Mouse (Mus musculus): ENCODE measurements around the gene Nt5c1a. TPM values are rescaled to one million over a fixed set of nuclear protein-coding genes. Genes with fewer than 3 reads are reported as not detected.

The Nt5c1a gene
- polyA plus RNA-seq, 1 experiment from 2014 or later, result 0.39 TPM

GRCm38 (mm10) chr4:123246651-123247050, 45.3 kb downstream of the Nt5c1a start:
- no peaks in the 10 kb centered on the region for H3K36me3 ChIP-seq (ENCODE audit: control insufficient read depth, insufficient read depth, low read length)
- no peak overlapping the region for H3K4me3 ChIP-seq (ENCODE audit: low read depth, low read length)
- H3K9ac ChIP-seq (ENCODE audit: low read depth, low read length), result no peak overlapping the region
- 0 out of 2 replicates have a peak, but pooled peaks cover 3% of the 10 kb centered on the region for H3K27me3 ChIP-seq (ENCODE audit: control insufficient read depth, insufficient read depth, low read length)
- 81% methylated on average over 5 of the region's 5 CpGs for WGBS (ENCODE audit: insufficient replicate concordance)
- peaks cover 29% of the 10 kb centered on the region for H3K4me1 ChIP-seq (ENCODE audit: control insufficient read depth, insufficient read depth, low read length)
- peak overlapping the region; percentile 91 for H3K27ac ChIP-seq (ENCODE audit: low read depth, low read length)
- no peak overlapping the region for H3K4me2 ChIP-seq
- H3K9me3 ChIP-seq (replicated peaks; ENCODE audit: control insufficient read depth, low read length), result no peaks in the 10 kb centered on the region
- no peak for ATAC-seq (replicated peaks; ENCODE audit: insufficient number of reproducible peaks, low FRiP score, low TSS enrichment)

- H3K27ac ChIP-seq (ENCODE audit: low read depth, low read length), result peak overlapping the region; percentile 91
Measured at GRCm38 (mm10) chr4:123247147-123247880, 46.0 kb downstream of the Nt5c1a start.

GRCm38 (mm10) chr4:123248971-123249567, 47.8 kb downstream of the Nt5c1a start:
- Histone ChIP-seq H3K9ac (ENCODE audit: low read depth, low read length) (no peak overlapping the region), H3K27me3 (ENCODE audit: control insufficient read depth, insufficient read depth, low read length) (no peaks in the 10 kb centered on the region), H3K4me1 (ENCODE audit: control insufficient read depth, insufficient read depth, low read length) (peaks cover 31% of the 10 kb centered on the region), H3K4me3 (ENCODE audit: low read depth, low read length) (no peak overlapping the region), H3K36me3 (ENCODE audit: control insufficient read depth, insufficient read depth, low read length) (no peaks in the 10 kb centered on the region), H3K9me3 (replicated peaks; ENCODE audit: control insufficient read depth, low read length) (no peaks in the 10 kb centered on the region), H3K4me2 (no peak overlapping the region), H3K27ac (ENCODE audit: low read depth, low read length) (peak overlapping the region; percentile 15; the same call in 1 of the 2 replicates)
- 68% methylated on average over 7 of the region's 7 CpGs for WGBS (ENCODE audit: insufficient replicate concordance)
- no peak for ATAC-seq (replicated peaks; ENCODE audit: insufficient number of reproducible peaks, low FRiP score, low TSS enrichment)

More at GRCm38 (mm10) chr4:123247147-123247880, 46.0 kb downstream of the Nt5c1a start:
- WGBS (ENCODE audit: insufficient replicate concordance), result 34% methylated on average over 7 of the region's 7 CpGs
- H3K4me2 ChIP-seq, result no peak overlapping the region
- H3K9ac ChIP-seq (ENCODE audit: low read depth, low read length), result no peak overlapping the region
- peak; percentile 60; the same call in 1 of the 2 replicates for ATAC-seq (replicated peaks; ENCODE audit: insufficient number of reproducible peaks, low FRiP score, low TSS enrichment)
- H3K4me1 ChIP-seq (ENCODE audit: control insufficient read depth, insufficient read depth, low read length), result peaks cover 31% of the 10 kb centered on the region
- no peaks in the 10 kb centered on the region for H3K36me3 ChIP-seq (ENCODE audit: control insufficient read depth, insufficient read depth, low read length)
- no peak overlapping the region for H3K4me3 ChIP-seq (ENCODE audit: low read depth, low read length)
- H3K9me3 ChIP-seq (replicated peaks; ENCODE audit: control insufficient read depth, low read length), result no peaks in the 10 kb centered on the region
- H3K27me3 ChIP-seq (ENCODE audit: control insufficient read depth, insufficient read depth, low read length), result no peaks in the 10 kb centered on the region

- Histone ChIP-seq H3K4me3 (ENCODE audit: low read depth, low read length) (no peak overlapping the region), H3K9ac (ENCODE audit: low read depth, low read length) (no peak overlapping the region), H3K36me3 (ENCODE audit: control insufficient read depth, insufficient read depth, low read length) (no peaks in the 10 kb centered on the region), H3K4me1 (ENCODE audit: control insufficient read depth, insufficient read depth, low read length) (peaks cover 21% of the 10 kb centered on the region), H3K9me3 (replicated peaks; ENCODE audit: control insufficient read depth, low read length) (no peaks in the 10 kb centered on the region), H3K4me2 (no peak overlapping the region), H3K27ac (ENCODE audit: low read depth, low read length) (no peak overlapping the region), H3K27me3 (ENCODE audit: control insufficient read depth, insufficient read depth, low read length) (no peaks in the 10 kb centered on the region)
- no peak for ATAC-seq (replicated peaks; ENCODE audit: insufficient number of reproducible peaks, low FRiP score, low TSS enrichment)
- 86% methylated on average over 5 of the region's 5 CpGs for WGBS (ENCODE audit: insufficient replicate concordance)
Measured at GRCm38 (mm10) chr4:123252214-123252613, 50.9 kb downstream of the Nt5c1a start.

- H3K4me3 ChIP-seq (ENCODE audit: low read depth, low read length), result no peak overlapping the region
- 0 out of 2 replicates have a peak, but pooled peaks have one; percentile 39 for ATAC-seq (replicated peaks; ENCODE audit: insufficient number of reproducible peaks, low FRiP score, low TSS enrichment)
- no peaks in the 10 kb centered on the region for H3K9me3 ChIP-seq (replicated peaks; ENCODE audit: control insufficient read depth, low read length)
- H3K9ac ChIP-seq (ENCODE audit: low read depth, low read length), result no peak overlapping the region
- peaks cover 3% of the 10 kb centered on the region for H3K4me1 ChIP-seq (ENCODE audit: control insufficient read depth, insufficient read depth, low read length)
- no peak overlapping the region for H3K4me2 ChIP-seq
- 19% methylated on average over 5 of the region's 5 CpGs for WGBS (ENCODE audit: insufficient replicate concordance)
- no peaks in the 10 kb centered on the region for H3K36me3 ChIP-seq (ENCODE audit: control insufficient read depth, insufficient read depth, low read length)
- H3K27ac ChIP-seq (ENCODE audit: low read depth, low read length), result no peak overlapping the region
- no peaks in the 10 kb centered on the region for H3K27me3 ChIP-seq (ENCODE audit: control insufficient read depth, insufficient read depth, low read length)
Measured at GRCm38 (mm10) chr4:123254617-123255016, 53.3 kb downstream of the Nt5c1a start.

- H3K4me3 ChIP-seq (ENCODE audit: low read depth, low read length), result no peak overlapping the region
- H3K36me3 ChIP-seq (ENCODE audit: control insufficient read depth, insufficient read depth, low read length), result no peaks in the 10 kb centered on the region
- no peaks in the 10 kb centered on the region for H3K27me3 ChIP-seq (ENCODE audit: control insufficient read depth, insufficient read depth, low read length)
- H3K9ac ChIP-seq (ENCODE audit: low read depth, low read length), result 0 out of 2 replicates have a peak overlapping the region, but pooled peaks have one; percentile 29
- ATAC-seq (replicated peaks; ENCODE audit: insufficient number of reproducible peaks, low FRiP score, low TSS enrichment), result no peak; the same call in 1 of the 2 replicates
- no peaks in the 10 kb centered on the region for H3K9me3 ChIP-seq (replicated peaks; ENCODE audit: control insufficient read depth, low read length)
- peak overlapping the region; percentile 29; the same call in 1 of the 2 replicates for H3K4me2 ChIP-seq
- no peak overlapping the region for H3K27ac ChIP-seq (ENCODE audit: low read depth, low read length)
- 26% methylated on average over 8 of the region's 8 CpGs for WGBS (ENCODE audit: insufficient replicate concordance)
- peaks cover 11% of the 10 kb centered on the region for H3K4me1 ChIP-seq (ENCODE audit: control insufficient read depth, insufficient read depth, low read length)
Measured at GRCm38 (mm10) chr4:123260071-123260746, 58.9 kb downstream of the Nt5c1a start.

GRCm38 (mm10) chr4:123261721-123262401, 60.6 kb downstream of the Nt5c1a start, which contains the start of gene Pabpc4:
Gene Pabpc4, plus strand, starts transcription at chr4:123262351.
- Histone ChIP-seq H3K36me3 (ENCODE audit: control insufficient read depth, insufficient read depth, low read length) (no peaks in the 10 kb centered on the region), H3K4me1 (ENCODE audit: control insufficient read depth, insufficient read depth, low read length) (peaks cover 11% of the 10 kb centered on the region), H3K4me3 (ENCODE audit: low read depth, low read length) (no peak within 1 kb of the TSS), H3K27ac (ENCODE audit: low read depth, low read length) (no peak within 1 kb of the TSS), H3K9me3 (replicated peaks; ENCODE audit: control insufficient read depth, low read length) (no peaks in the 10 kb centered on the region), H3K4me2 (no peak within 1 kb of the TSS), H3K27me3 (ENCODE audit: control insufficient read depth, insufficient read depth, low read length) (no peaks in the 10 kb centered on the region), H3K9ac (ENCODE audit: low read depth, low read length) (no peak within 1 kb of the TSS)
- 63% methylated on average over 5 of the region's 5 CpGs for WGBS (ENCODE audit: insufficient replicate concordance)
- no peak for ATAC-seq (replicated peaks; ENCODE audit: insufficient number of reproducible peaks, low FRiP score, low TSS enrichment)

Measured in heart, embryonic 11.5 days (tissue).